Comparison of ENCODE assay signal across 25 mouse cellular contexts in genomic region chr11:100887764-100888163, GRCm38 (mm10). TPM values are rescaled to one million over a fixed set of nuclear protein-coding genes. Genes with fewer than 3 reads are reported as not detected.
DNase-seq lines count a peak whose midpoint lies in the region; ATAC-seq and TF ChIP-seq lines count a peak whose summit lies in the region.
"Had no signal": no experiment of that assay in that cellular context is flagged by ENCODE, and none has a peak within 500 bp of the region (broad histone marks: within the 10 kb centered on the region; RNA-seq: fewer than 3 reads in every experiment).

No protein-coding gene starts in this region.

- no peaks in the 10 kb centered on the region for H3K27me3 ChIP-seq in liver, embryonic 11.5 days (replicated peaks; ENCODE audit: control insufficient read depth, insufficient read depth, low read length)
- no peaks in the 10 kb centered on the region for H3K27me3 ChIP-seq in liver, postnatal 0 days (ENCODE audit: insufficient read depth, low read length)
- H3K27me3 ChIP-seq in heart, adult 2 months (ENCODE audit: control insufficient read depth, insufficient read depth, low read length), result no peaks in the 10 kb centered on the region
- H3K27me3 ChIP-seq: embryonic facial prominence, embryonic 15.5 days; heart, embryonic 15.5 days; limb, embryonic 12.5 days; midbrain, embryonic 12.5 days; neural tube, embryonic 15.5 days had no signal

- H3K9me3 ChIP-seq in liver, embryonic 11.5 days (ENCODE audit: control insufficient read depth, low read length), result no peaks in the 10 kb centered on the region
- H3K9me3 ChIP-seq in liver, postnatal 0 days (ENCODE audit: low read length), result no peaks in the 10 kb centered on the region
- H3K9me3 ChIP-seq: embryonic facial prominence, embryonic 15.5 days; heart, embryonic 15.5 days; limb, embryonic 12.5 days; midbrain, embryonic 12.5 days; neural tube, embryonic 15.5 days had no signal

- H3K4me3 ChIP-seq in liver, embryonic 11.5 days (ENCODE audit: low read depth, low read length), result no peak overlapping the region
- H3K4me3 ChIP-seq in liver, postnatal 0 days (ENCODE audit: low read depth, low read length), result no peak overlapping the region
- no peak overlapping the region for H3K4me3 ChIP-seq in heart, adult 2 months
- H3K4me3 ChIP-seq: embryonic facial prominence, embryonic 15.5 days; heart, embryonic 15.5 days; layer of hippocampus, adult 2 months; limb, embryonic 12.5 days; midbrain, embryonic 12.5 days; neural tube, embryonic 15.5 days had no signal

- H3K79me2 ChIP-seq in heart, adult 2 months (replicated peaks; ENCODE audit: control insufficient read depth, insufficient read depth, low read length), result no peaks in the 10 kb centered on the region

- no peak for DNase-seq in liver, embryonic 11.5 days (ENCODE audit: low spot score)
- DNase-seq in liver, result no peak
- peak; percentile 69 for DNase-seq in adrenal gland, adult 8-10 months
- peak; percentile 30 to 69 for DNase-seq in adrenal gland, postnatal 36 days
- no peak for DNase-seq in liver, postnatal 0 days
- DNase-seq in heart, adult 2 months, result no peak
- DNase-seq in left cerebral cortex, adult 8-10 months (ENCODE audit: low spot score in 2 of 2), result no peak
- DNase-seq: cerebellum, adult 9-11 months; gastrocnemius, postnatal 14 days; heart, adult 18-20 months; heart, postnatal 4 days; kidney, adult 8-10 months; kidney, postnatal 14 days; lung, adult 2 months; lung, postnatal 14 days; thymus, postnatal 25 days had no signal

- H3K27ac ChIP-seq in liver, embryonic 11.5 days (ENCODE audit: low read depth, low read length), result peak overlapping the region; percentile 96
- peak overlapping the region; percentile 72 for H3K27ac ChIP-seq in liver, postnatal 0 days (ENCODE audit: low read depth)
- H3K27ac ChIP-seq in heart, adult 2 months, result no peak overlapping the region
- H3K27ac ChIP-seq: embryonic facial prominence, embryonic 15.5 days; heart, embryonic 15.5 days; hindbrain, embryonic 14.5 days; layer of hippocampus, adult 2 months; limb, embryonic 12.5 days; midbrain, embryonic 12.5 days; neural tube, embryonic 15.5 days had no signal

- TF ChIP-seq EP300 in liver, postnatal 0 days (IDR thresholded peaks at IDR 0.05; ENCODE audit: low read depth), result no peak
- no peak for TF ChIP-seq EP300 in heart, adult 2 months (IDR thresholded peaks at IDR 0.05; ENCODE audit: insufficient read depth, low read depth, low read length)

- no peak overlapping the region for H3K4me2 ChIP-seq in liver, embryonic 11.5 days
- no peak overlapping the region for H3K4me2 ChIP-seq in liver, postnatal 0 days (ENCODE audit: low read depth, low read length)
- H3K4me2 ChIP-seq: embryonic facial prominence, embryonic 15.5 days; heart, embryonic 15.5 days; hindbrain, embryonic 14.5 days; limb, embryonic 12.5 days; midbrain, embryonic 12.5 days; neural tube, embryonic 15.5 days had no signal

- peaks cover 69% of the 10 kb centered on the region for H3K4me1 ChIP-seq in liver, embryonic 11.5 days (replicated peaks; ENCODE audit: control insufficient read depth, insufficient read depth, low read length)
- H3K4me1 ChIP-seq in liver, postnatal 0 days (ENCODE audit: insufficient read depth), result peaks cover 29% of the 10 kb centered on the region
- H3K4me1 ChIP-seq in heart, adult 2 months (ENCODE audit: control insufficient read depth, insufficient read depth, low read length), result peaks cover 2% of the 10 kb centered on the region; the same call in 1 of the 2 replicates
- H3K4me1 ChIP-seq: embryonic facial prominence, embryonic 15.5 days; limb, embryonic 12.5 days had no signal

- intact Hi-C loops in heart, adult 2 months (cut with DNase I), result no loop called here

- WGBS in liver, embryonic 11.5 days, result 80% methylated on average over 3 of the region's 3 CpGs
- 56% methylated on average over 3 of the region's 3 CpGs for WGBS in liver, postnatal 0 days (ENCODE audit: insufficient replicate concordance)
- WGBS in heart, adult 2 months, result 75% methylated on average over 3 of the region's 3 CpGs

- ATAC-seq in liver, embryonic 11.5 days (replicated peaks; ENCODE audit: low FRiP score), result no peak
- no peak for ATAC-seq in liver, postnatal 0 days
- ATAC-seq: forebrain, embryonic 16.5 days; inflammation-experienced regulatory T-cells, adult 6 months had no signal

- H3K36me3 ChIP-seq in liver, embryonic 11.5 days (ENCODE audit: control insufficient read depth, insufficient read depth, low read length), result peaks cover 9% of the 10 kb centered on the region
- H3K36me3 ChIP-seq in liver, postnatal 0 days (replicated peaks; ENCODE audit: insufficient read depth, low read length), result peaks cover 59% of the 10 kb centered on the region
- H3K36me3 ChIP-seq in heart, adult 2 months (ENCODE audit: control insufficient read depth, insufficient read depth, low read length), result no peaks in the 10 kb centered on the region; the same call in 1 of the 2 replicates
- H3K36me3 ChIP-seq: midbrain, embryonic 12.5 days had no signal

- H3K9ac ChIP-seq in liver, embryonic 11.5 days (ENCODE audit: low read depth, low read length), result no peak overlapping the region
- no peak overlapping the region for H3K9ac ChIP-seq in liver, postnatal 0 days (replicated peaks)
- no peak overlapping the region for H3K9ac ChIP-seq in heart, adult 2 months (ENCODE audit: low read depth, low read length)
- H3K9ac ChIP-seq: embryonic facial prominence, embryonic 15.5 days; heart, embryonic 15.5 days; hindbrain, embryonic 14.5 days; limb, embryonic 12.5 days; midbrain, embryonic 12.5 days; neural tube, embryonic 15.5 days had no signal

- no peak for TF ChIP-seq POLR2A in heart, adult 2 months (IDR thresholded peaks at IDR 0.05; ENCODE audit: insufficient read depth, low read depth, low read length)

- no peak for TF ChIP-seq CTCF in liver, postnatal 0 days (IDR thresholded peaks at IDR 0.05; ENCODE audit: low read depth)
- TF ChIP-seq CTCF in heart, adult 2 months (IDR thresholded peaks at IDR 0.05), result no peak

RNA-seq across cellular contexts. Expression of gene Stat5a, which starts 28.6 kb away (rescaled TPM):
- polyA plus RNA-seq in liver, embryonic 11.5 days (2014; fragmentation: Nextera tagmentation; extraction: Ambion mirVana), result 26.3 and 27.8 TPM in 2 replicates
- total RNA-seq in adrenal gland, adult 8-10 months (2022), result 10 to 100 TPM; 30.6 to 60.4 (median 41.2) TPM
- total RNA-seq in adrenal gland, postnatal 36 days (2021), result 10 to 100 TPM; 26.3 to 39.8 TPM
- polyA plus RNA-seq in liver, postnatal 0 days (2015; fragmentation: Nextera tagmentation; extraction: Ambion mirVana), result 4.7 and 6.0 TPM in 2 replicates
- total RNA-seq in heart, adult 2 months (2021), result 10 to 100 TPM; 20.3 to 22.3 TPM
- polyA plus RNA-seq in heart, adult 2 months (2012; rRNA removed), result 24.3 and 26.6 TPM in 2 replicates
- 1 to 10 TPM; 2.0 to 2.8 (median 2.1) TPM for total RNA-seq in left cerebral cortex, adult 8-10 months (2022)

RNA-seq across cellular contexts. Expression of gene Stat5b, which starts 37.2 kb away (rescaled TPM):
- 46.0 and 50.1 TPM in 2 replicates for polyA plus RNA-seq in liver, embryonic 11.5 days (2014; fragmentation: Nextera tagmentation; extraction: Ambion mirVana)
- 10 to 100 TPM; 64.5 to 92.1 (median 73.7) TPM for total RNA-seq in adrenal gland, adult 8-10 months (2022)
- total RNA-seq in adrenal gland, postnatal 36 days (2021), result 100 to 1,000 TPM in 1 of 2 experiments, 10 to 100 TPM in 1; 58.3 to 111 TPM
- 15.4 and 16.4 TPM in 2 replicates for polyA plus RNA-seq in liver, postnatal 0 days (2015; fragmentation: Nextera tagmentation; extraction: Ambion mirVana)
- total RNA-seq in heart, adult 2 months (2021), result 10 to 100 TPM; 58.6 to 65.2 TPM
- polyA plus RNA-seq in heart, adult 2 months (2012; rRNA removed), result 35.4 and 50.7 TPM in 2 replicates
- 10 to 100 TPM; 26.8 to 30.9 (median 30.6) TPM for total RNA-seq in left cerebral cortex, adult 8-10 months (2022)

RNA-seq across cellular contexts. Expression of gene Stat3, which starts 51.6 kb away (rescaled TPM):
- 52.9 and 57.3 TPM in 2 replicates for polyA plus RNA-seq in liver, embryonic 11.5 days (2014; fragmentation: Nextera tagmentation; extraction: Ambion mirVana)
- total RNA-seq in adrenal gland, adult 8-10 months (2022), result 100 to 1,000 TPM in 1 of 4 experiments, 10 to 100 TPM in 3; 84.0 to 116 (median 95.7) TPM
- total RNA-seq in adrenal gland, postnatal 36 days (2021), result 100 to 1,000 TPM in 1 of 2 experiments, 10 to 100 TPM in 1; 74.2 to 109 TPM
- polyA plus RNA-seq in liver, postnatal 0 days (2015; fragmentation: Nextera tagmentation; extraction: Ambion mirVana), result 44.9 and 53.7 TPM in 2 replicates
- 10 to 100 TPM; 93.0 to 94.7 TPM for total RNA-seq in heart, adult 2 months (2021)
- 85.8 and 134 TPM in 2 replicates for polyA plus RNA-seq in heart, adult 2 months (2012; rRNA removed)
- 10 to 100 TPM; 39.0 to 54.7 (median 46.3) TPM for total RNA-seq in left cerebral cortex, adult 8-10 months (2022)

Comparison
In these comparisons a context has a peak if more than half of its experiments do, and no peak if none do; other contexts are left out.
1. DNase-seq: peak in adrenal gland, adult 8-10 months (single experiment) and adrenal gland, postnatal 36 days (2 of 2); none in liver, embryonic 11.5 days (single experiment), liver (single experiment), liver, postnatal 0 days (single experiment), heart, adult 2 months (0 of 2) and left cerebral cortex, adult 8-10 months (0 of 2).
2. RNA of gene Stat5a, which starts 28.6 kb away (total RNA-seq): 30.6 to 60.4 TPM in adrenal gland, adult 8-10 months, 26.3 to 39.8 TPM in adrenal gland, postnatal 36 days and 20.3 to 22.3 TPM in heart, adult 2 months; 2.0 to 2.8 TPM in left cerebral cortex, adult 8-10 months; every median in the first group is over 4 times any median in the second.